Mouse (Mus musculus) liver, embryonic 14.5 days (tissue): ENCODE results near the gene Tbccd1.

ENCODE experiments used
- CTCF ChIP-seq: IDR thresholded peaks from 2 replicates; pipeline ENCODE4 v1.5.1; 2016; ENCODE audit warnings: antibody characterized with exemption, low read depth, control low read depth
- EP300 ChIP-seq: IDR thresholded peaks from 2 replicates; pipeline ENCODE4 v1.6.1; 2016; ENCODE audit warnings: antibody characterized with exemption, low read depth

DNA sequence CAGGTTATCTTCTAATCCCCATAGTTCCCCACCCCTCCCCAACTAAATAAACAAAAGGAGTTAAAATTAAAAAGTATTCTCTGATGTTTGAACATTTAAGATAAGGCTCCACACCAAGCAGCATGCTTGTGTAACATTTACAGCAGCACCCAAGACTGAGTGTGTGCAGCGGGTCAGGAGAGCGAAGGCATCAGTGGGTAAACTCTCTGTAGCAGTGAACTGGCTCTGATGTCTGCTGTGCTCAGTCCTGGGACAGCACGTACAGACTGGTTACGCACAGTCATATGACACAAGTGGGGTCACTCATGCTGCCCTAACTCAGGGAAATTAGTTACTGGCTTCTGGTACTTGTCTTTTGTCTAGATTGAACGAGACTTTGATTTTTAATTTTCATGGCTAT, 14.6 kb downstream of the Tbccd1 start:
- TF ChIP-seq CTCF (no peak), EP300 (no peak)
